Comparison of ENCODE assay signal across 7 mouse cellular contexts in genomic region chr9:50658941-50659388, GRCm38 (mm10). TPM values are rescaled to one million over a fixed set of nuclear protein-coding genes. Genes with fewer than 3 reads are reported as not detected.
DNase-seq lines count a peak whose midpoint lies in the region; ATAC-seq and TF ChIP-seq lines count a peak whose summit lies in the region.

No protein-coding gene starts in this region.

- peak overlapping the region; percentile 94 for H3K27ac ChIP-seq in kidney, embryonic 15.5 days
- H3K27ac ChIP-seq in embryonic fibroblast, embryonic 13.5 days (ENCODE audit: insufficient read depth, low read length): peak overlapping the region; percentile 11; the same call in 1 of the 2 replicates
- H3K27ac ChIP-seq in limb, embryonic 15.5 days: peak overlapping the region; percentile 88

- ATAC-seq in kidney, embryonic 15.5 days (replicated peaks; ENCODE audit: low FRiP score): peak; percentile 81
- 0 out of 2 replicates have a peak, but pooled peaks have one; percentile 30 for ATAC-seq in limb, embryonic 15.5 days (ENCODE audit: insufficient number of reproducible peaks, low FRiP score, low TSS enrichment, low read depth)

- H3K9me3 ChIP-seq in kidney, embryonic 15.5 days (replicated peaks): no peaks in the 10 kb centered on the region
- no peaks in the 10 kb centered on the region for H3K9me3 ChIP-seq in limb, embryonic 15.5 days

- peak overlapping the region; percentile 79 for H3K4me2 ChIP-seq in kidney, embryonic 15.5 days
- peak overlapping the region; percentile 72 for H3K4me2 ChIP-seq in limb, embryonic 15.5 days

- H3K36me3 ChIP-seq in kidney, embryonic 15.5 days: peaks cover 36% of the 10 kb centered on the region
- H3K36me3 ChIP-seq in limb, embryonic 15.5 days: peaks cover 31% of the 10 kb centered on the region

- H3K4me3 ChIP-seq in kidney, embryonic 15.5 days (replicated peaks): peak overlapping the region; percentile 79
- H3K4me3 ChIP-seq in embryonic fibroblast, embryonic 13.5 days (ENCODE audit: insufficient read depth, low read length): peak overlapping the region; percentile 66
- H3K4me3 ChIP-seq in limb, embryonic 15.5 days: peak overlapping the region; percentile 93

- no peak for DNase-seq in kidney, postnatal 10 days
- peak; percentile 14 for DNase-seq in NIH3T3 (ENCODE audit: low read depth)
- peak; percentile 13 for DNase-seq in skeletal muscle tissue, adult 2 months (ENCODE audit: low read depth, low spot score)
- no peak for DNase-seq in spleen, postnatal 36 days (ENCODE audit: low spot score in 2 of 2)

- H3K27me3 ChIP-seq in kidney, embryonic 15.5 days: no peaks in the 10 kb centered on the region
- no peaks in the 10 kb centered on the region for H3K27me3 ChIP-seq in limb, embryonic 15.5 days

- peaks cover 17% of the 10 kb centered on the region for H3K4me1 ChIP-seq in kidney, embryonic 15.5 days
- H3K4me1 ChIP-seq in embryonic fibroblast, embryonic 13.5 days (ENCODE audit: control insufficient read depth, insufficient read depth, low read length): peaks cover 2% of the 10 kb centered on the region; the same call in 1 of the 2 replicates
- H3K4me1 ChIP-seq in limb, embryonic 15.5 days: peaks cover 14% of the 10 kb centered on the region

- WGBS in kidney, embryonic 15.5 days: 0% methylated on average over 28 of the region's 28 CpGs
- WGBS in limb, embryonic 15.5 days: under 1% methylated on average over 28 of the region's 28 CpGs

- TF ChIP-seq CTCF in embryonic fibroblast, embryonic 13.5 days (IDR thresholded peaks at IDR 0.05; ENCODE audit: borderline replicate concordance, insufficient read depth, low read length): no peak

- H3K9ac ChIP-seq in kidney, embryonic 15.5 days: peak overlapping the region; percentile 90
- peak overlapping the region; percentile 82 for H3K9ac ChIP-seq in limb, embryonic 15.5 days

- TF ChIP-seq POLR2A in embryonic fibroblast, embryonic 13.5 days (IDR thresholded peaks at IDR 0.05; ENCODE audit: low read depth, low read length): no peak

RNA-seq across cellular contexts. Expression of gene Dlat, which starts 0.6 kb away (rescaled TPM):
- 60.4 and 67.2 TPM in 2 replicates for polyA plus RNA-seq in kidney, embryonic 15.5 days (2015; fragmentation: Nextera tagmentation; extraction: Ambion mirVana)
- polyA plus RNA-seq in embryonic fibroblast, embryonic 13.5 days (2011; ENCODE audit: insufficient read length, low read depth, missing spikeins): 46.2 and 50.0 TPM in 2 replicates
- 47.7 and 51.6 TPM in 2 replicates for polyA plus RNA-seq in limb, embryonic 15.5 days (2015; fragmentation: Nextera tagmentation; extraction: Ambion mirVana)

RNA-seq across cellular contexts. Expression of gene Nkapd1, which starts 41.7 kb away (rescaled TPM):
- polyA plus RNA-seq in kidney, embryonic 15.5 days (2015; fragmentation: Nextera tagmentation; extraction: Ambion mirVana): 22.1 and 24.8 TPM in 2 replicates
- polyA plus RNA-seq in embryonic fibroblast, embryonic 13.5 days (2011; ENCODE audit: insufficient read length, low read depth, missing spikeins): 18.0 and 24.7 TPM in 2 replicates
- polyA plus RNA-seq in limb, embryonic 15.5 days (2015; fragmentation: Nextera tagmentation; extraction: Ambion mirVana): 17.2 and 22.2 TPM in 2 replicates

RNA-seq across cellular contexts. Expression of gene Pih1d2, which starts 41.8 kb away (rescaled TPM):
- 4.9 and 5.6 TPM in 2 replicates for polyA plus RNA-seq in kidney, embryonic 15.5 days (2015; fragmentation: Nextera tagmentation; extraction: Ambion mirVana)
- polyA plus RNA-seq in embryonic fibroblast, embryonic 13.5 days (2011; ENCODE audit: insufficient read length, low read depth, missing spikeins): 1.4 and 1.5 TPM in 2 replicates
- polyA plus RNA-seq in limb, embryonic 15.5 days (2015; fragmentation: Nextera tagmentation; extraction: Ambion mirVana): 2.6 and 2.8 TPM in 2 replicates

RNA-seq across cellular contexts. Expression of gene Timm8b, which starts 55.3 kb away (rescaled TPM):
- 259 and 296 TPM in 2 replicates for polyA plus RNA-seq in kidney, embryonic 15.5 days (2015; fragmentation: Nextera tagmentation; extraction: Ambion mirVana)
- 107 and 113 TPM in 2 replicates for polyA plus RNA-seq in embryonic fibroblast, embryonic 13.5 days (2011; ENCODE audit: insufficient read length, low read depth, missing spikeins)
- polyA plus RNA-seq in limb, embryonic 15.5 days (2015; fragmentation: Nextera tagmentation; extraction: Ambion mirVana): 162 and 189 TPM in 2 replicates

RNA-seq across cellular contexts. Expression of gene Sdhd, which starts 55.4 kb away (rescaled TPM):
- 363 and 376 TPM in 2 replicates for polyA plus RNA-seq in kidney, embryonic 15.5 days (2015; fragmentation: Nextera tagmentation; extraction: Ambion mirVana)
- 109 TPM in 2 replicates for polyA plus RNA-seq in embryonic fibroblast, embryonic 13.5 days (2011; ENCODE audit: insufficient read length, low read depth, missing spikeins)
- 234 and 278 TPM in 2 replicates for polyA plus RNA-seq in limb, embryonic 15.5 days (2015; fragmentation: Nextera tagmentation; extraction: Ambion mirVana)

Comparison
In these comparisons a context has a peak if more than half of its experiments do, and no peak if none do; other contexts are left out.
1. H3K27ac ChIP-seq: peak in every context shown above with its lines; median percentile 94 in kidney, embryonic 15.5 days; 88 in limb, embryonic 15.5 days; 11 in embryonic fibroblast, embryonic 13.5 days.
2. DNase-seq: peak in NIH3T3 (single experiment) and skeletal muscle tissue, adult 2 months (single experiment); none in kidney, postnatal 10 days (single experiment) and spleen, postnatal 36 days (0 of 2).
3. Peak in every context shown above with its lines, with median percentiles within 50 percentile points of each other: H3K4me3 ChIP-seq.